Mouse (Mus musculus): Measurements from ENCODE around the gene Itfg1. TPM values are rescaled to one million over a fixed set of nuclear protein-coding genes. Genes with fewer than 3 reads are reported as not detected.
"Not testable (repeated sequence)": the region's sequence is repeated elsewhere in the genome, so short reads cannot be mapped to it uniquely, and the experiment has no call there.

Itfg1 gene
- polyA plus RNA-seq, 1 experiment from 2014 or later = 99.5 TPM

GRCm38 (mm10) chr8:85839916-85840656, 635 bp downstream of the Itfg1 start:
- peak overlapping the region; percentile 90 for H3K9ac ChIP-seq
- H3K4me2 ChIP-seq = peak overlapping the region; percentile 80
- no peaks in the 10 kb centered on the region for H3K9me3 ChIP-seq
- peaks cover 18% of the 10 kb centered on the region for H3K4me1 ChIP-seq
- ATAC-seq (ENCODE audit: low FRiP score) = peak; percentile 73; the same call in 1 of the 2 replicates
- WGBS = 2% methylated on average over 21 of the region's 21 CpGs
- peak overlapping the region; percentile 97 for H3K27ac ChIP-seq
- H3K27me3 ChIP-seq = no peaks in the 10 kb centered on the region
- peaks cover 15% of the 10 kb centered on the region for H3K36me3 ChIP-seq (replicated peaks)
- peak overlapping the region; percentile 87 for H3K4me3 ChIP-seq (replicated peaks)

GRCm38 (mm10) chr8:85813621-85814020, 27.1 kb downstream of the Itfg1 start:
- H3K4me2 ChIP-seq = no peak overlapping the region
- no peak overlapping the region for H3K27ac ChIP-seq
- no peaks in the 10 kb centered on the region for H3K4me1 ChIP-seq
- no peak overlapping the region for H3K4me3 ChIP-seq (replicated peaks)
- no peak for ATAC-seq (ENCODE audit: low FRiP score)
- no peak overlapping the region for H3K9ac ChIP-seq
- no peaks in the 10 kb centered on the region for H3K27me3 ChIP-seq
- H3K36me3 ChIP-seq (replicated peaks) = peaks cover 4% of the 10 kb centered on the region
- no peaks in the 10 kb centered on the region for H3K9me3 ChIP-seq

- Histone ChIP-seq H3K36me3 (replicated peaks) (peaks cover 10% of the 10 kb centered on the region), H3K27me3 (no peaks in the 10 kb centered on the region), H3K4me3 (replicated peaks) (no peak overlapping the region), H3K4me2 (no peak overlapping the region), H3K27ac (no peak overlapping the region), H3K9me3 (no peaks in the 10 kb centered on the region), H3K9ac (no peak overlapping the region), H3K4me1 (no peaks in the 10 kb centered on the region)
- ATAC-seq (ENCODE audit: low FRiP score) = no peak
- 91% methylated on average over 1 of the region's 1 CpGs for WGBS
These were observed 39.3 kb downstream of the Itfg1 start for GRCm38 (mm10) chr8:85801408-85801807.

- no peak overlapping the region for H3K4me2 ChIP-seq
- H3K9me3 ChIP-seq = no peaks in the 10 kb centered on the region
- H3K36me3 ChIP-seq (replicated peaks) = peaks cover 10% of the 10 kb centered on the region
- ATAC-seq (ENCODE audit: low FRiP score) = no peak
- no peak overlapping the region for H3K27ac ChIP-seq
- H3K27me3 ChIP-seq = no peaks in the 10 kb centered on the region
- WGBS = 97% methylated on average over 1 of the region's 1 CpGs
- H3K4me3 ChIP-seq (replicated peaks) = no peak overlapping the region
- no peak overlapping the region for H3K9ac ChIP-seq
- no peaks in the 10 kb centered on the region for H3K4me1 ChIP-seq
These were observed 40.6 kb downstream of the Itfg1 start for GRCm38 (mm10) chr8:85800164-85800563.

- peaks cover 15% of the 10 kb centered on the region for H3K36me3 ChIP-seq (replicated peaks)
- not testable (repeated sequence) for H3K4me2 ChIP-seq; H3K9me3 ChIP-seq; H3K9ac ChIP-seq; H3K27ac ChIP-seq; H3K4me1 ChIP-seq; ATAC-seq (ENCODE audit: low FRiP score); H3K27me3 ChIP-seq; H3K4me3 ChIP-seq (replicated peaks)
- 100% methylated on average over 1 of the region's 1 CpGs for WGBS
These were observed 44.3 kb downstream of the Itfg1 start for GRCm38 (mm10) chr8:85796392-85796791.

GRCm38 (mm10) chr8:85788341-85788740, 52.4 kb downstream of the Itfg1 start:
- Histone ChIP-seq H3K9ac (no peak overlapping the region), H3K27ac (no peak overlapping the region), H3K4me3 (replicated peaks) (no peak overlapping the region), H3K4me2 (no peak overlapping the region), H3K36me3 (replicated peaks) (peaks cover 6% of the 10 kb centered on the region; the same call in 1 of the 2 replicates), H3K9me3 (no peaks in the 10 kb centered on the region), H3K27me3 (no peaks in the 10 kb centered on the region), H3K4me1 (no peaks in the 10 kb centered on the region; the same call in 1 of the 2 replicates)
- ATAC-seq (ENCODE audit: low FRiP score) = no peak
- 84% methylated on average over 3 of the region's 3 CpGs for WGBS

- H3K4me1 ChIP-seq = no peaks in the 10 kb centered on the region; the same call in 1 of the 2 replicates
- no peak overlapping the region for H3K27ac ChIP-seq
- 93% methylated on average over 3 of the region's 4 CpGs for WGBS
- peaks cover 2% of the 10 kb centered on the region; the same call in 1 of the 2 replicates for H3K36me3 ChIP-seq (replicated peaks)
- no peaks in the 10 kb centered on the region for H3K27me3 ChIP-seq
- H3K4me2 ChIP-seq = no peak overlapping the region
- no peaks in the 10 kb centered on the region for H3K9me3 ChIP-seq
- H3K9ac ChIP-seq = no peak overlapping the region
- no peak for ATAC-seq (ENCODE audit: low FRiP score)
- H3K4me3 ChIP-seq (replicated peaks) = no peak overlapping the region
These were observed 52.8 kb downstream of the Itfg1 start for GRCm38 (mm10) chr8:85787909-85788308.

- no peaks in the 10 kb centered on the region for H3K27me3 ChIP-seq
- no peak overlapping the region for H3K4me3 ChIP-seq (replicated peaks)
- no peaks in the 10 kb centered on the region for H3K9me3 ChIP-seq
- WGBS = 67% methylated on average over 1 of the region's 1 CpGs
- no peaks in the 10 kb centered on the region; the same call in 1 of the 2 replicates for H3K4me1 ChIP-seq
- H3K36me3 ChIP-seq (replicated peaks) = no peaks in the 10 kb centered on the region
- H3K9ac ChIP-seq = no peak overlapping the region
- H3K27ac ChIP-seq = no peak overlapping the region
- H3K4me2 ChIP-seq = no peak overlapping the region
- ATAC-seq (ENCODE audit: low FRiP score) = no peak
These were observed 55.2 kb downstream of the Itfg1 start for GRCm38 (mm10) chr8:85785506-85785905.

- Histone ChIP-seq H3K36me3 (replicated peaks) (no peaks in the 10 kb centered on the region), H3K27me3 (no peaks in the 10 kb centered on the region), H3K27ac (no peak overlapping the region), H3K4me1 (no peaks in the 10 kb centered on the region; the same call in 1 of the 2 replicates), H3K4me3 (replicated peaks) (no peak overlapping the region), H3K9ac (no peak overlapping the region), H3K4me2 (no peak overlapping the region), H3K9me3 (no peaks in the 10 kb centered on the region)
- ATAC-seq (ENCODE audit: low FRiP score) = no peak
- 92% methylated on average over 1 of the region's 1 CpGs for WGBS
These were observed 56.9 kb downstream of the Itfg1 start for GRCm38 (mm10) chr8:85783871-85784270.

- Histone ChIP-seq H3K9me3 (no peaks in the 10 kb centered on the region), H3K9ac (no peak overlapping the region), H3K27ac (no peak overlapping the region), H3K36me3 (replicated peaks) (0 out of 2 replicates have a peak, but pooled peaks cover 5% of the 10 kb centered on the region), H3K4me3 (replicated peaks) (no peak overlapping the region), H3K27me3 (no peaks in the 10 kb centered on the region), H3K4me2 (no peak overlapping the region), H3K4me1 (no peaks in the 10 kb centered on the region)
- 19% methylated on average over 3 of the region's 3 CpGs for WGBS
- no peak for ATAC-seq (ENCODE audit: low FRiP score)
These were observed 60.6 kb downstream of the Itfg1 start for GRCm38 (mm10) chr8:85780091-85780490.

GRCm38 (mm10) chr8:85745053-85745452, 95.7 kb downstream of the Itfg1 start:
- 96% methylated on average over 2 of the region's 2 CpGs for WGBS
- Histone ChIP-seq H3K4me1 (no peaks in the 10 kb centered on the region), H3K36me3 (replicated peaks) (peaks cover 4% of the 10 kb centered on the region; the same call in 1 of the 2 replicates), H3K27me3 (no peaks in the 10 kb centered on the region), H3K27ac (no peak overlapping the region), H3K4me3 (replicated peaks) (no peak overlapping the region), H3K9me3 (no peaks in the 10 kb centered on the region), H3K4me2 (no peak overlapping the region), H3K9ac (no peak overlapping the region)
- ATAC-seq (ENCODE audit: low FRiP score) = no peak

- ATAC-seq (ENCODE audit: low FRiP score) = no peak
- H3K9ac ChIP-seq = no peak overlapping the region
- no peak overlapping the region for H3K27ac ChIP-seq
- 0 out of 2 replicates have a peak, but pooled peaks cover 8% of the 10 kb centered on the region for H3K36me3 ChIP-seq (replicated peaks)
- H3K4me1 ChIP-seq = no peaks in the 10 kb centered on the region
- H3K4me2 ChIP-seq = no peak overlapping the region
- no peak overlapping the region for H3K4me3 ChIP-seq (replicated peaks)
- WGBS = 94% methylated on average over 3 of the region's 3 CpGs
- no peaks in the 10 kb centered on the region for H3K9me3 ChIP-seq
- H3K27me3 ChIP-seq = no peaks in the 10 kb centered on the region
These were observed 110.2 kb downstream of the Itfg1 start for GRCm38 (mm10) chr8:85730545-85730944.

GRCm38 (mm10) chr8:85717271-85717670, 123.5 kb downstream of the Itfg1 start:
- no peak overlapping the region for H3K4me3 ChIP-seq (replicated peaks)
- no peak overlapping the region for H3K27ac ChIP-seq
- no peak overlapping the region for H3K9ac ChIP-seq
- no peaks in the 10 kb centered on the region for H3K27me3 ChIP-seq
- no peaks in the 10 kb centered on the region for H3K9me3 ChIP-seq
- H3K4me1 ChIP-seq = no peaks in the 10 kb centered on the region
- ATAC-seq (ENCODE audit: low FRiP score) = no peak
- 87% methylated on average over 5 of the region's 5 CpGs for WGBS
- no peak overlapping the region for H3K4me2 ChIP-seq
- H3K36me3 ChIP-seq (replicated peaks) = peaks cover 5% of the 10 kb centered on the region; the same call in 1 of the 2 replicates

All from forebrain, embryonic 12.5 days (tissue).